In the genomic region with DNA sequence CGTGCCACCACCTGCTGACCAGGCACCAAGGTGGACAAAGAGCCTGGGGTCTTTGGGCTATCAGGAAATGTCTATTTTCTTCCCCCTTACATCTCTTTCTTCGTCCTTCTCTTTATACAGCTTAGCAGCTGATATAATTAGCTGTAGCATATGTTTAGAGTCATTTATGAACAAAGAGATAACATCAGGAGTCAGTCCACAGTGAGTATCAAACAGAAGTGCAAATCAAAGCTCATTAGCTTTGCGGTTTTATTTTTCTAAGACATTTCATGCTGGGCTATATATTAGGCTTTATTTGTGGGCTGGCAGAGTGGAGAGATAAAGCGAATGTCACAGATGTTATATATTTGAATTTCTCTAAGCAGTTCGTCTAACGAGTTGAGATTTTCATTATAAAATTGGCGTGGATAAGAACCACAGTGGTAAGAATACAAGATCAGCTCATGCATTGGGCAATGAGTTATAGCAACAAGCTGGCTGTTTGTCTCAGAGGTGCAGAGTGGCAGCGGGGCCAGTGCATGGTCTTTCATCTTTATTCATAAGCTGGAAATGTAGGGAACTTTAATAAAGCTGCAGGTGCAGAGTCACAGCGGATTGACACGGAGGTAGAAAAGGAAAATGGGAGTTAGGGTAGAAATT, we compare ENCODE assay signal across 28 mouse cellular contexts.
DNase-seq lines count a peak whose midpoint lies in the region; ATAC-seq lines count a peak whose summit lies in the region.
"Had no signal": no experiment of that assay in that cellular context is flagged by ENCODE, and none has a peak within 500 bp of the region (broad histone marks: within the 10 kb centered on the region; RNA-seq: fewer than 3 reads in every experiment).

No protein-coding gene starts in this region.

- H3K4me2 ChIP-seq in hindbrain, embryonic 13.5 days: no peak overlapping the region
- H3K4me2 ChIP-seq in hindbrain, embryonic 11.5 days (replicated peaks; ENCODE audit: low read depth, low read length): no peak overlapping the region
- H3K4me2 ChIP-seq in neural tube, embryonic 11.5 days (ENCODE audit: low read depth): no peak overlapping the region
- no peak overlapping the region for H3K4me2 ChIP-seq in neural tube, embryonic 12.5 days (replicated peaks)
- H3K4me2 ChIP-seq: hindbrain, embryonic 15.5 days; kidney, embryonic 15.5 days; liver, embryonic 15.5 days; lung, embryonic 14.5 days; stomach, embryonic 15.5 days had no signal

- peaks cover 16% of the 10 kb centered on the region; the same call in 1 of the 2 replicates for H3K4me1 ChIP-seq in hindbrain, embryonic 13.5 days (replicated peaks)
- H3K4me1 ChIP-seq in hindbrain, embryonic 11.5 days (replicated peaks; ENCODE audit: control insufficient read depth, insufficient read depth, low read length): no peaks in the 10 kb centered on the region
- H3K4me1 ChIP-seq in neural tube, embryonic 11.5 days (ENCODE audit: control insufficient read depth, insufficient read depth, low read length): no peaks in the 10 kb centered on the region
- H3K4me1 ChIP-seq in neural tube, embryonic 12.5 days: 0 out of 2 replicates have a peak, but pooled peaks cover 9% of the 10 kb centered on the region
- H3K4me1 ChIP-seq: kidney, embryonic 15.5 days; liver, embryonic 15.5 days; stomach, embryonic 15.5 days had no signal

- no peak for DNase-seq in hindbrain, embryonic 11.5 days (ENCODE audit: low spot score)
- DNase-seq in neural tube, embryonic 11.5 days (ENCODE audit: low spot score): no peak
- DNase-seq in neural tube, embryonic 10.5 days (ENCODE audit: extremely low spot score, low spot score): no peak
- no peak for DNase-seq in ovary, postnatal 36 days (ENCODE audit: low spot score)
- DNase-seq in lung, postnatal 36 days: no peak
- DNase-seq: adrenal gland, adult 2 months; adrenal gland, postnatal 36 days; B cell, adult 2 months; cerebellum, adult 2 months; cerebellum, postnatal 14 days; gastrocnemius, postnatal 14 days; heart, postnatal 14 days; kidney, adult 11 months; kidney, postnatal 25 days; liver; lung, embryonic 14.5 days; lung, postnatal 14 days; right cerebral cortex, postnatal 25 days; thymus, postnatal 14 days had no signal

- 53% methylated on average over 10 of the region's 10 CpGs for WGBS in hindbrain, embryonic 13.5 days
- 78% methylated on average over 10 of the region's 10 CpGs for WGBS in hindbrain, embryonic 11.5 days
- 65% methylated on average over 10 of the region's 10 CpGs for WGBS in neural tube, embryonic 11.5 days
- 44% methylated on average over 10 of the region's 10 CpGs for WGBS in neural tube, embryonic 12.5 days

- no peaks in the 10 kb centered on the region for H3K27me3 ChIP-seq in hindbrain, embryonic 13.5 days
- H3K27me3 ChIP-seq in hindbrain, embryonic 11.5 days (ENCODE audit: control insufficient read depth, insufficient read depth, low read length): no peaks in the 10 kb centered on the region
- no peaks in the 10 kb centered on the region for H3K27me3 ChIP-seq in neural tube, embryonic 11.5 days (ENCODE audit: control insufficient read depth, insufficient read depth, low read length)
- no peaks in the 10 kb centered on the region for H3K27me3 ChIP-seq in neural tube, embryonic 12.5 days (replicated peaks)
- H3K27me3 ChIP-seq: hindbrain, embryonic 15.5 days; kidney, embryonic 15.5 days; liver, embryonic 15.5 days; stomach, embryonic 15.5 days had no signal

- H3K36me3 ChIP-seq in hindbrain, embryonic 13.5 days: 0 out of 2 replicates have a peak, but pooled peaks cover 3% of the 10 kb centered on the region
- no peaks in the 10 kb centered on the region for H3K36me3 ChIP-seq in hindbrain, embryonic 11.5 days (ENCODE audit: control insufficient read depth, insufficient read depth, low read length)
- no peaks in the 10 kb centered on the region for H3K36me3 ChIP-seq in neural tube, embryonic 11.5 days (ENCODE audit: control insufficient read depth, insufficient read depth, low read length)
- no peaks in the 10 kb centered on the region for H3K36me3 ChIP-seq in neural tube, embryonic 12.5 days
- H3K36me3 ChIP-seq: hindbrain, embryonic 15.5 days; kidney, embryonic 15.5 days; liver, embryonic 15.5 days; stomach, embryonic 15.5 days had no signal

- no peak overlapping the region for H3K4me3 ChIP-seq in hindbrain, embryonic 13.5 days
- no peak overlapping the region for H3K4me3 ChIP-seq in hindbrain, embryonic 11.5 days (ENCODE audit: low read depth, low read length)
- H3K4me3 ChIP-seq in neural tube, embryonic 11.5 days (ENCODE audit: low read depth, low read length): no peak overlapping the region
- no peak overlapping the region for H3K4me3 ChIP-seq in neural tube, embryonic 12.5 days
- H3K4me3 ChIP-seq: erythroblast, embryonic 14.5 days; hindbrain, embryonic 15.5 days; kidney, embryonic 15.5 days; liver, embryonic 15.5 days; stomach, embryonic 15.5 days had no signal

- peak overlapping the region; percentile 8; the same call in 1 of the 2 replicates for H3K27ac ChIP-seq in hindbrain, embryonic 13.5 days
- H3K27ac ChIP-seq in hindbrain, embryonic 11.5 days (ENCODE audit: low read depth, low read length): no peak overlapping the region
- no peak overlapping the region for H3K27ac ChIP-seq in neural tube, embryonic 11.5 days (ENCODE audit: low read depth, low read length)
- H3K27ac ChIP-seq in neural tube, embryonic 12.5 days: peak overlapping the region; percentile 0; the same call in 1 of the 2 replicates
- H3K27ac ChIP-seq: hindbrain, embryonic 15.5 days; kidney, embryonic 15.5 days; liver, embryonic 15.5 days; stomach, embryonic 15.5 days had no signal

- no peak for ATAC-seq in hindbrain, embryonic 13.5 days (ENCODE audit: low FRiP score)
- no peak for ATAC-seq in hindbrain, embryonic 11.5 days (ENCODE audit: low FRiP score)
- 0 out of 2 replicates have a peak, but pooled peaks have one; percentile 27 for ATAC-seq in neural tube, embryonic 11.5 days (ENCODE audit: insufficient read depth, low FRiP score, low TSS enrichment)
- ATAC-seq in neural tube, embryonic 12.5 days (ENCODE audit: low FRiP score, low read depth): peak; percentile 61
- ATAC-seq: activated CD4-positive, CD25-positive, alpha-beta regulatory T cell, adult 4 months; inflammation-experienced regulatory T-cells, adult 6 months had no signal

- H3K9ac ChIP-seq in hindbrain, embryonic 13.5 days: no peak overlapping the region
- no peak overlapping the region for H3K9ac ChIP-seq in hindbrain, embryonic 11.5 days (ENCODE audit: low read depth, low read length)
- no peak overlapping the region for H3K9ac ChIP-seq in neural tube, embryonic 11.5 days (ENCODE audit: low read length)
- no peak overlapping the region for H3K9ac ChIP-seq in neural tube, embryonic 12.5 days
- H3K9ac ChIP-seq: hindbrain, embryonic 15.5 days; kidney, embryonic 15.5 days; liver, embryonic 15.5 days; lung, embryonic 14.5 days; stomach, embryonic 15.5 days had no signal

- no peaks in the 10 kb centered on the region for H3K9me3 ChIP-seq in hindbrain, embryonic 13.5 days
- no peaks in the 10 kb centered on the region for H3K9me3 ChIP-seq in hindbrain, embryonic 11.5 days (ENCODE audit: control insufficient read depth, low read length)
- H3K9me3 ChIP-seq in neural tube, embryonic 11.5 days (ENCODE audit: control insufficient read depth, low read length): no peaks in the 10 kb centered on the region
- no peaks in the 10 kb centered on the region for H3K9me3 ChIP-seq in neural tube, embryonic 12.5 days
- H3K9me3 ChIP-seq: hindbrain, embryonic 15.5 days; kidney, embryonic 15.5 days; liver, embryonic 15.5 days; stomach, embryonic 15.5 days had no signal

Comparison
In these comparisons a context has a peak if more than half of its experiments do, and no peak if none do; other contexts are left out.
1. H3K27ac ChIP-seq: peak in hindbrain, embryonic 13.5 days (single experiment) and neural tube, embryonic 12.5 days (single experiment); none in hindbrain, embryonic 11.5 days (single experiment) and neural tube, embryonic 11.5 days (single experiment).
2. ATAC-seq: peak in neural tube, embryonic 11.5 days (single experiment) and neural tube, embryonic 12.5 days (single experiment); none in hindbrain, embryonic 13.5 days (single experiment) and hindbrain, embryonic 11.5 days (single experiment).